Mouse (Mus musculus) liver, embryonic 16.5 days (tissue): ENCODE data around the gene Lrrc4. TPM values are rescaled to one million over a fixed set of nuclear protein-coding genes. Genes with fewer than 3 reads are reported as not detected.

Experiments
- ATAC-seq: fragments of 200-750 bp; cut with Nextera tagmentation; 2 replicates; pipeline ENCODE4 v1.8.0; 2017; ENCODE audit warnings: low read depth, mild to moderate bottlenecking, moderate number of reproducible peaks, moderate library complexity
- H3K27ac ChIP-seq: fragments of 300-500 bp; sonication (generic); 2 replicates; pipeline ENCODE4 v1.5.1; 2014; ENCODE audit warnings: mild to moderate bottlenecking, low read length
- H3K27me3 ChIP-seq: fragments of 300-500 bp; sonication (generic); 2 replicates; pipeline ENCODE4 v1.6.1; 2014; ENCODE audit warnings: low read depth, low read length, mixed read lengths; ENCODE audit not compliant: control insufficient read depth, insufficient read depth
- H3K36me3 ChIP-seq: fragments of 300-500 bp; sonication (generic); 2 replicates; pipeline ENCODE4 v1.6.1; 2014; ENCODE audit warnings: mild to moderate bottlenecking; ENCODE audit not compliant: control insufficient read depth, insufficient read depth
- H3K4me1 ChIP-seq: fragments of 300-500 bp; sonication (generic); 2 replicates; pipeline ENCODE4 v1.6.1; 2014; ENCODE audit warnings: low read depth, low read length, mixed read lengths; ENCODE audit not compliant: control insufficient read depth
- H3K4me2 ChIP-seq: fragments of 300-500 bp; sonication (generic); 2 replicates; pipeline ENCODE4 v1.6.1; 2014; ENCODE audit warnings: low read depth, low read length, mixed read lengths
- H3K4me3 ChIP-seq: fragments of 300-500 bp; sonication (generic); 2 replicates; pipeline ENCODE4 v1.5.1; 2014; ENCODE audit warnings: low read depth, mild to moderate bottlenecking, low read length
- H3K9ac ChIP-seq: fragments of 300-500 bp; sonication (generic); 2 replicates; pipeline ENCODE4 v1.6.1; 2014; ENCODE audit warnings: low read depth, low read length
- H3K9me3 ChIP-seq: fragments of 300-500 bp; sonication (generic); replicated peaks from 2 replicates; pipeline ENCODE4 v1.6.1; 2016; ENCODE audit warnings: low read length; ENCODE audit not compliant: control insufficient read depth
- WGBS: fragments of 180-500 bp; shearing (Covaris S2); extraction: QIAGEN DNeasy Blood & Tissue Kit; methylation state at CpG from one replicate; pipeline ENCODE4 v1.1.7; 2014; ENCODE audit not compliant: insufficient replicate concordance; 5-methylcytosine and 5-hydroxymethylcytosine counted together
- polyA plus RNA-seq: library from polyadenylated mRNA; unstranded; fragments of >200 nt; fragmentation: Nextera tagmentation; extraction: Ambion mirVana; gene quantifications from 2 replicates; pipeline ENCODE4 v1.2.1, GENCODE M21; 2015

Gene Lrrc4
- polyA plus RNA-seq, 1 experiment from 2014 or later, result 0.11 TPM

GRCm38 (mm10) chr6:28622522-28622921 is 209.0 kb downstream of the Lrrc4 start:
- Histone ChIP-seq H3K9ac (no peak overlapping the region), H3K27ac (peak overlapping the region; percentile 63; the same call in 1 of the 2 replicates), H3K4me2 (no peak overlapping the region), H3K36me3 (peaks cover 2% of the 10 kb centered on the region; the same call in 1 of the 2 replicates), H3K4me1 (peaks cover 46% of the 10 kb centered on the region), H3K9me3 (no peaks in the 10 kb centered on the region), H3K4me3 (no peak overlapping the region), H3K27me3 (no peaks in the 10 kb centered on the region)
- ATAC-seq, result peak; percentile 76
- 22% methylated on average over 6 of the region's 6 CpGs for WGBS

DNA sequence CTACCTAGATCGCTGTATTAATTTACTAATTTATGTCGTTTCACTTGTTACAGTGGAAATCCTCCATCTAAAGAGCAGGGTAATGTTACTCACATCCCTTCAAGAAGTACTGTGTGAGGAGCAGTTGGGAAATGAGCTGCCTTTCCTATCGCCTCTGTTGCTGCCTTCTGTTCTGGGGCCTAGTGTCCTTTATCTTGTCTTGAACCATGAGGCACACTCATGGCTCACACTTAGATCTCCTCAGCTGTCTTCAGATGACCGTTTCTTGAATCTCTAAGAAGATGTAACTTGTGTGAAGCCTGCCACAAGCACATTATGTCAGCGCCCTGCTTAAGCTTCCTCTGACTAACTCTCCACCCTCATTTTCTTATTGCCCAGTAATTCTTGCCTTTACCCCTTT is 209.6 kb downstream of the Lrrc4 start:
- Histone ChIP-seq H3K4me1 (peaks cover 47% of the 10 kb centered on the region), H3K4me2 (peak overlapping the region; percentile 25; the same call in 1 of the 2 replicates), H3K9ac (no peak overlapping the region), H3K9me3 (no peaks in the 10 kb centered on the region), H3K27ac (peak overlapping the region; percentile 63), H3K27me3 (no peaks in the 10 kb centered on the region), H3K36me3 (peaks cover 2% of the 10 kb centered on the region; the same call in 1 of the 2 replicates), H3K4me3 (no peak overlapping the region)
- WGBS, result 38% methylated on average over 5 of the region's 5 CpGs
- ATAC-seq, result peak; percentile 78

- Histone ChIP-seq H3K4me1 (peaks cover 47% of the 10 kb centered on the region), H3K4me2 (peak overlapping the region; percentile 25; the same call in 1 of the 2 replicates), H3K36me3 (peaks cover 1% of the 10 kb centered on the region; the same call in 1 of the 2 replicates), H3K9ac (no peak overlapping the region), H3K9me3 (no peaks in the 10 kb centered on the region), H3K4me3 (no peak overlapping the region), H3K27me3 (no peaks in the 10 kb centered on the region), H3K27ac (peak overlapping the region; percentile 63)
- ATAC-seq, result peak; percentile 73
- 33% methylated on average over 4 of the region's 4 CpGs for WGBS
Measured at GRCm38 (mm10) chr6:28621431-28621830, 210.1 kb downstream of the Lrrc4 start.

GRCm38 (mm10) chr6:28618751-28619153 is 212.8 kb downstream of the Lrrc4 start:
- H3K36me3 ChIP-seq, result no peaks in the 10 kb centered on the region

GRCm38 (mm10) chr6:28618299-28618698 is 213.2 kb downstream of the Lrrc4 start:
- Histone ChIP-seq H3K9me3 (no peaks in the 10 kb centered on the region), H3K4me2 (no peak overlapping the region), H3K36me3 (no peaks in the 10 kb centered on the region), H3K27me3 (no peaks in the 10 kb centered on the region), H3K4me1 (peaks cover 47% of the 10 kb centered on the region), H3K4me3 (no peak overlapping the region), H3K27ac (no peak overlapping the region), H3K9ac (no peak overlapping the region)
- 69% methylated on average over 3 of the region's 3 CpGs for WGBS
- no peak for ATAC-seq

More at GRCm38 (mm10) chr6:28618751-28619153, 212.8 kb downstream of the Lrrc4 start:
- Histone ChIP-seq H3K9ac (no peak overlapping the region), H3K4me1 (peaks cover 47% of the 10 kb centered on the region), H3K27me3 (no peaks in the 10 kb centered on the region), H3K27ac (no peak overlapping the region), H3K9me3 (no peaks in the 10 kb centered on the region), H3K4me3 (no peak overlapping the region), H3K4me2 (no peak overlapping the region)
- ATAC-seq, result no peak
- 32% methylated on average over 7 of the region's 7 CpGs for WGBS

DNA sequence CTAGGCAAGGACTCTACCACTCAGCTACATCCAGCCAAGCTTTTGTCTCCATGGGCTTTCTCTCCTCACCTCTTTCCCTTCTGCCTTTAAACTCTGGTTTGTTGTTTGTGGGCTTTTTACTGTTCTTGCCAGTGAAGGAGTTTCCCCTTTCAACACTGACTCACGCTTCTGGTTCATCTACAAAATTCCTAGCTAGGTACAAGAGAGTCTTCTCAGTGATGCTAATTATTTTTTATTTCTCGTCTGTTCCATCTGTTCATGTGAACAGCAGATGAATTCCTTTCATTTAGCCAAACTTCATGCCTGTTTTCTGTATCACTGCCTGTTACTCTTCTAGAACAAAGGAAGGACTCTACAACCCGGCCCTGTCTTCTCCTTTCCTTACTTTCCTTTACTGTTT is 215.6 kb downstream of the Lrrc4 start:
- H3K4me1 ChIP-seq, result peaks cover 23% of the 10 kb centered on the region
- H3K4me2 ChIP-seq, result no peak overlapping the region
- H3K27me3 ChIP-seq, result no peaks in the 10 kb centered on the region
- H3K27ac ChIP-seq, result no peak overlapping the region
- H3K36me3 ChIP-seq, result no peaks in the 10 kb centered on the region
- 65% methylated on average over 3 of the region's 3 CpGs for WGBS
- no peaks in the 10 kb centered on the region for H3K9me3 ChIP-seq
- H3K4me3 ChIP-seq, result no peak overlapping the region
- ATAC-seq, result no peak
- H3K9ac ChIP-seq, result no peak overlapping the region

DNA sequence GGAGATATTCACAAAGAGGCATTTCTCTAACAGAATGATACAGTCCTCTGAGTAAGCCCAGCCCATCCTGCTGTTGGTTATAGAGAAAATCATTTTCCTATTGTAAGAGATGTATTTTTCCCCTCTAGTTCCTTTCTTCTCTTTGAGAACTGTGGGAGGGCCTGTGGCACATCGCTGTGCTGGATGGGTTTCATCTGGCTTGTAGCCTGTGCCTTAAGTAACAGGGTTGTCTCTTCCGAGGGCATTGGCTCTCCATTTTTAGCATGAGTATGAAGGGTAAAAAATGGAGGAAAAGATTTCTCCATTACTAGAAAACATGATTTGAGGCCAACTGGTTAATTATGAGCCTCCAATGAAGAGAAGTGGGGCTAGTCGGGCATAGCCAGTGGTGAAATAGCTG is 216.1 kb downstream of the Lrrc4 start:
- Histone ChIP-seq H3K9me3 (no peaks in the 10 kb centered on the region), H3K27me3 (no peaks in the 10 kb centered on the region), H3K4me1 (peaks cover 22% of the 10 kb centered on the region), H3K4me2 (no peak overlapping the region), H3K27ac (no peak overlapping the region), H3K36me3 (no peaks in the 10 kb centered on the region), H3K9ac (no peak overlapping the region), H3K4me3 (no peak overlapping the region)
- no peak for ATAC-seq
- 77% methylated on average over 3 of the region's 3 CpGs for WGBS

DNA sequence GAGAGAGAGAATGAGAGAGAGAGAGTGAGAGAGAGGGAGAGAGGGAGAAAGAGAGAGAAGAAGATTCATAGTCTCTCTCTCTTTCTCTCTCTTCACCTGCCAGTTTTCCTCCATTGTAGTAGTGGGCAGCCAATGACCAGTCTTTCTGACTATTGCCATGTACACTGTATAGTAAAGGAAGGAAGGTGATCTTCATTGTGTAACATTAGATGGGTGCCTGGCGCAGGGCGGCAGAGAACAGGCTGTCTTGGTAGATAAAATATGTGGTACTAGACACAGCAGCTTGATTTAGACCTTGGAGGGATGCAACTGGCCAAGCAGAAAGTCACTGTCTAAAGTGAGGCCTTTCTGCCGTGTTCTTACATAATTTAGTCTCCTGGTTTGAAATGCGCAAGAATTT is 216.7 kb downstream of the Lrrc4 start:
- Histone ChIP-seq H3K27ac (no peak overlapping the region), H3K4me1 (peaks cover 18% of the 10 kb centered on the region), H3K27me3 (no peaks in the 10 kb centered on the region), H3K4me2 (no peak overlapping the region), H3K9ac (no peak overlapping the region), H3K4me3 (no peak overlapping the region), H3K9me3 (no peaks in the 10 kb centered on the region), H3K36me3 (no peaks in the 10 kb centered on the region)
- WGBS, result 76% methylated on average over 4 of the region's 4 CpGs
- ATAC-seq, result no peak

GRCm38 (mm10) chr6:28613441-28613840 is 218.1 kb downstream of the Lrrc4 start:
- no peaks in the 10 kb centered on the region for H3K27me3 ChIP-seq
- WGBS, result 72% methylated on average over 4 of the region's 4 CpGs

More at GRCm38 (mm10) chr6:28613441-28613840, 218.1 kb downstream of the Lrrc4 start:
- H3K4me3 ChIP-seq, result no peak overlapping the region
- no peak for ATAC-seq
- peaks cover 8% of the 10 kb centered on the region for H3K4me1 ChIP-seq
- no peak overlapping the region for H3K9ac ChIP-seq
- H3K4me2 ChIP-seq, result no peak overlapping the region
- H3K27ac ChIP-seq, result no peak overlapping the region
- no peaks in the 10 kb centered on the region for H3K36me3 ChIP-seq
- no peaks in the 10 kb centered on the region for H3K9me3 ChIP-seq
